Mouse (Mus musculus) lung, postnatal 14 days (tissue): Measurements from ENCODE around the gene Kcnk1.

Experiments
- DNase-seq: peaks from one replicate; pipeline ENCODE4 v3.0.0; 2021

The Kcnk1 gene

GRCm38 (mm10) chr8:125995101-125995986, at the start of gene Kcnk1:
Kcnk1 (plus strand) TSS chr8:125995170.
- peak; percentile 62 for DNase-seq

DNA sequence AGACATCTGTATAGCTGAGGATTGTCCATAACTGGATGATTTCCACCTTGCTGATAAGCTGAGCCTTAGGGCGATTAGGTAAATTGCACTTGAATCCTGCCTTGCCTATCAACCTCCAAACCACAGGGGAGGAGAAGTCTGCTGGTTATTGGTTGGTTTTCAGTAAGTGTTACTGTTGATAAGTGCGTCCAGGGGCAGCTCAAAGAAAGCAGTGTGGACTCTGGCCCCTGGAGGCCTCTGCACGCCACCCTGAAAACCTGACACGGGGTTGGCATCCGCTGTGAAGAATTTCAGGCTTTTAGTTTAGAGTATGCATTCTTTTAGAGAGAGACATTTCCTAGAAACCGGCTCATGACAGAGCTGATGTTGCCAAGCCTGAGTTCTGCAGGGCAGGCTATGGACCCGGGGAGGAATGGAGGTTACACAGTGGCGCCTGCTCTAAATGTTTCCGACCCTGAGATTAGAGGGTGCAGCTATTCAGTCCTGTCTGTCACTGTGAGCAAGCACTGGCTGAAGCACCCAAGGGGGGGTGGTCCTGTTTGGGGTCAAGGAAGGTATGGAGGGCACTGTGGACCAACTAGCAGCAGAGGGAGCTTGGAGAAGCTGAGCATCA, 46.2 kb upstream of the Kcnk1 start:
- DNase-seq: no peak

- peak; percentile 86 for DNase-seq
These were observed 44.7 kb upstream of the Kcnk1 start for GRCm38 (mm10) chr8:125950007-125950940.

- peak; percentile 56 for DNase-seq
These were observed 39.3 kb upstream of the Kcnk1 start for GRCm38 (mm10) chr8:125955671-125956070.

- no peak for DNase-seq
These were observed 38.2 kb upstream of the Kcnk1 start for GRCm38 (mm10) chr8:125956796-125957195.

- DNase-seq: no peak
These were observed 37.6 kb upstream of the Kcnk1 start for GRCm38 (mm10) chr8:125957226-125957993.

DNA sequence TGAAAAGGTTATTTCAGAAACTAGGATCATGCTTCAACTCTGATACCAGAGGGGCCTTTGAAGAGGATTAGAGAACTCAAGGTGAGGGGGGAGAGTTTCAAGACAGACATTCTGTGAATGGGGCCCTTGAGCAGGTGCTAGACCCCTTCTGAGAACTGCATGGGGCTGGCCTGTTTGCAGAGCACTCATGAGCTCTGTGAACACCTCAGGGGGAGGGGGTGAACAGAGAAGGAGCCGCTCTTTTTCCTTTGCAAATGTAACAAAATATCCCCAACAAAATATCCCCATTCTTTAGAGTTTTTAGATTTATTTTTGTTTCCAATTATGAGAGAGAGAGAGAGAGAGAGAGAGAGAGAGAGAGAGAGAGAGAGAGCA, 37.0 kb upstream of the Kcnk1 start:
- DNase-seq: no peak

GRCm38 (mm10) chr8:125959363-125959771, 35.6 kb upstream of the Kcnk1 start:
- no peak for DNase-seq

DNA sequence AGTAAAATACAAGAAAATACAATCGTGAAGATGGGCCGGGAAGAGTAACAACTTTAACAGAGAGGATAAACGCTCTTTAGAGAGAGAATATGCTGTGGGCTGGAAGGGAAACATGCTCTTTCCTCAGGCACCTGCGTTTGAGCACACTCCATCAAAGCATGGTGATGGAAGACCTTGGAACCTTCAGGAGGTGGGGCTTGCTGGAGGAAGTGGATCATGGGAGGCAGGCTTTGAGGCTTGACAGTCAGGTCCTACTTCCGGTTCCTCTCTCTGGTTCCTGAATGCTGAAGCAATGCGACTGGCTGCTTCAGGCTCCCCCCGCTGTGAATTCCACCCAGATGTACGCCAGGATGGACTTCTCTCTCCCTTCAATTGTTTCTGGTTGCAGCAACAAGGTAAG, 34.9 kb upstream of the Kcnk1 start:
- no peak for DNase-seq

GRCm38 (mm10) chr8:125961790-125962189, 33.2 kb upstream of the Kcnk1 start:
- DNase-seq: no peak

- no peak for DNase-seq
These were observed 31.2 kb upstream of the Kcnk1 start for GRCm38 (mm10) chr8:125963807-125964211.

DNA sequence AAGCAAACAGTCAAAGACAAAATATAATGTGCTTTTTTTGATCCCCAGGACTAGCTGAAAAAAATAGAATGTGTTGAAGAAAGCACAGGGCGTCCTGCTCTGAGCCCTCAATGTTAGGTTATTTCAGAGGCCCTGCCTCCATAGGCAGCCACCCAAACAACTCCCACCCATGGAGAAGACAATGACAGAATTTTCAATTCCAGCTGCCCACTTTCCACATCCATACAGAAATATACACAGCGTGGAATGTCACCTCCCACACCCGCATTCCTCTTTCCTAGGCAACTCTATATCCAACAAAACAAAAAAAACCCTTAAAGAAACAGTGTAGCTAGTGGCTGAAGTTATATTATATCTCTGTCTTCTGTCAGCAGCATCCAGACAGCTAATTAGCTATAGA, 23.6 kb upstream of the Kcnk1 start:
- no peak for DNase-seq

DNA sequence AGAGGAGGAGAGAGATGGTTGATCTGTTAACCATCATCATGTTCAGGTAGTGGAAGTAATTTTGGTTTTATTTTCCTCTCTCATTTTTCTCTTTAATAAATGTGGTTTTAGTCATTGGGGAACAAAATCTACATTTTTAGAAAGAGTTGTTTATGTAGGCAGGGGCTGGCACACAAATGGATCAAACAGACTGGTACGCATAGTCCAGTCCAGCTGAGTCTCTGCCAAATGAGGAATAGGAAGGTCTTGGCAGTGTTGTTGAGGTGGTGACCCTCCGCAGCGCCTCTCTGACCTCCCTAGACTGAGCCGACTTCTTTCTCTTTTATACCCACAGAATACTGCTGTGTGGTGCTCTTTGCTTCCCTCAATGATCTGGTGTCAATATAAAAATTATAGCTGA, 19.0 kb upstream of the Kcnk1 start:
- no peak for DNase-seq

DNA sequence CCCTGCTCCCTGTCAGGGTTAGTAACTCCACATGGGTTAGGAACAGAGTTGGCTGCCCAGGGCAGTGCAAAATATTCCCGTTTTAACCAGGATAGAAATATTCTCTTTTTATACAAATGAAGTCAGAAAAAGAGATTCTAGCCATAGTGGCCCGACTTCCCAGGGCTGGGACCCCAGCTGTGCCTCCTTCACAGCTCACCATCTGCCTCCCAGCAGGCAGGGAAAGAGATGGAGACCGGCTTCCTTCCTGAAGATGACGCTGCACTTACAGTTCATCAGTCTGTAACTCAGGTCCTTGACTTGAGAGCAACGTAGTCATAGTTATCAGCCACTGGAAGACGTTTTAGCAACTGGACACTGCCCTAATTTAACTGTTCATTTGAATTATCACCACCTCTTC, 14.1 kb upstream of the Kcnk1 start:
- DNase-seq: no peak

DNA sequence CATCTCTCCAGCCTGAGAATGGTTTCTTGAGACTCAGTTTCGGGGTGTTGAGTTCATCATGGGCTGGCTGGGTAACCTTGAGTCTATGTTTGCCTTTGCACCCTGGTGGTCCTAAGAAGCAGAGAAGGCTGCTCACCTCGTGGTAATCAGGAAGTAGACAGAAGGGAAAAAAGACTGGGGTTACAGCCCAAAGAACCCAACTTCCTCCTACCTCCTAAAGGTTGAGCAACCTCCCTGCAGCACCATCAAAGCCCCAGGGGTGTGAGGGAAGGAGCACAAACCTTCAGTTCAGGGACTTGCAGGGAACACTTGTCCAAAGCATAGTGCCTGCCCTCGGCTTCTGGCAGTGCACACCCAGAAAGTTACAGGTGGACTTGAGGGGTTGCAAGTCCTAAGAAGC, 11.5 kb upstream of the Kcnk1 start:
- no peak for DNase-seq

DNA sequence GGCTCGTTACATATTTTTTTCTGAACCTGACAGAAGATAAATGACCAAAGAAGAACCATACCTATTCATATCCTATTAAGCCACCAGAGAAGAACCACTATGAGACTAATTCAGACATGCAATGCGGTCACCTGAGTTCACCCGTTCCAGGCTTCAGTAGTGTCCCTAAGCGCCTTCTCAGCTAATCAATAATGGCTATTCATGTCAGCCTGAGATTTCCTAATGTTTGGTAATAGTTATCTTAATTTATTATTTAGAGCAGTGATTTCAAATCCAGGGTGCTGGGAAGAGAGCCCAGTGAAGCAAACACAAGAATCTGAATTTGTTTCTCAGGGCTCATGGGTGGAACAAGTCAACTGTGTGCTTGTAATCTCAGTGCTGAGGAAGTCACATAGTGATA, 10.8 kb upstream of the Kcnk1 start:
- no peak for DNase-seq

- no peak for DNase-seq
These were observed 9.6 kb upstream of the Kcnk1 start for GRCm38 (mm10) chr8:125985364-125985763.

GRCm38 (mm10) chr8:125986999-125987589, 7.9 kb upstream of the Kcnk1 start:
- DNase-seq: no peak

DNA sequence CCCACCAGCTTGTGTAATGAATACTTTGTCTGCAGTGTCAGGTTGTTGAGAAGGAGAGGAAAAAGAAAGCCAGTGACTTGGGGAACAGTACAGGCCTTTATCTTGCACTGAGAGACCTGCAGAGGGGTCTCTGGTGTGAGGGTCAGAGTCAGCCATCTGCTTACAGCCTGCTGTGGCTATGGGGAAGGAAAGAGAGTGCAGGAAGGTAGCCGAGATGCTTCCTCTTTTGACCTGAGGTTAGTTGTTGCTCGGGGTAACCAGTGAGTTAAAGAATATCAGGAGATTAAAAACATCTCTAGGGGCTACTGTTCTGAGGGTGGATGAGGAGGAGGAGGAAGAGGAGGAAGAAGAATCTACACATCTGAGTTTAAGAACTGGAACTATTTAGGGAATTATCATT, 7.0 kb upstream of the Kcnk1 start:
- DNase-seq: no peak

GRCm38 (mm10) chr8:125993636-125994035, 1.3 kb upstream of the Kcnk1 start:
- no peak for DNase-seq

DNA sequence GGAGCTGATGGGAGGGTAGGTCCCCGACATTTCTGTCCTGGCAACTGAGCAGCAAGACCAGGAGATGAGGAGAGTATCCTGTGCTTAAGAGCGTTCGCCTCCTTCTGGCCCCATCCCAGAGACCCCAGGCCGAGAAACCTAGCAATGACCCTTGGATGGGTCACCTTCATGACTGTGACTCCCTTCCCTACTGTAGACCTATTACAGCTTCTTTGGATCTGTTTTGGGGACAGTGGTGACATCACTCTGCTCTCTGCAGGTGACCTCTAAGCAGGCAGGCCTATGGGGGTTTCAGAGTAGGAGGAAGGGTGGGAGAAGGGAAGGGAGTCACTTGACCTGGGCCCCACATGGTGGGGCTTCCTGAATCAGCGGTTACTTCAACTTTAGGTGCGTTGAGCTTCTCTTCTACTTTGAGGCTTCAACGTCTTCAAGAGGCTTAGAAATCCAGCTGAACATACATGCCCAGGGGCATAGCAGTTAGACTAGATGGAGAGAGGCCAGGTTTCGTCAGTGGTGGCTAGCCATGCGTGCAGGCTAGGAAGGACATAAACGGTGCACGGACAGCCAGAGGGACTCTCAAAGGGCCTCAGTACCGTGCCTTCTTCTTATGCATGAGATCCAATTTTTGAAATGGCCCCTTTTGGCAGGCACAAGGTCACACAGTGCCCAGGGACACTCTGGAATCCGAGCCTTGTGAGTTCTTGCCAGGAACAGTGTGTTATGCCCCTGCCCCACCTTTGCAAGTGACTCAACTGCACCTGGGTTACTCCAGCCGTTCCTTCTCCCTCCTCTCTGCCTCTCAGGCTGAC, 1.3 kb downstream of the Kcnk1 start:
- DNase-seq: peak; percentile 8
